Mouse (Mus musculus): ENCODE measurements around the gene Tdrd1.
"Not testable (repeated sequence)": the region's sequence is repeated elsewhere in the genome, so short reads cannot be mapped to it uniquely, and the experiment has no call there.

The Tdrd1 gene

GRCm38 (mm10) chr19:56826047-56826631, at the start of gene Tdrd1:
Gene Tdrd1 (plus strand): TSS chr19:56826209.
- DNase-seq (ENCODE audit: low spot score) = no peak

- peak; percentile 77 for DNase-seq (ENCODE audit: low spot score)
These were observed 49.2 kb upstream of the Tdrd1 start for GRCm38 (mm10) chr19:56776719-56777382.

GRCm38 (mm10) chr19:56778532-56778931, 47.5 kb upstream of the Tdrd1 start:
- DNase-seq (ENCODE audit: low spot score) = not testable (repeated sequence)

GRCm38 (mm10) chr19:56787911-56788310, 38.1 kb upstream of the Tdrd1 start:
- DNase-seq (ENCODE audit: low spot score) = no peak

- no peak for DNase-seq (ENCODE audit: low spot score)
These were observed 37.1 kb upstream of the Tdrd1 start for GRCm38 (mm10) chr19:56788952-56789351.

GRCm38 (mm10) chr19:56797376-56797775, 28.6 kb upstream of the Tdrd1 start:
- no peak for DNase-seq (ENCODE audit: low spot score)

- no peak for DNase-seq (ENCODE audit: low spot score)
These were observed 25.8 kb upstream of the Tdrd1 start for GRCm38 (mm10) chr19:56800226-56800625.

- DNase-seq (ENCODE audit: low spot score) = no peak
These were observed 24.9 kb upstream of the Tdrd1 start for GRCm38 (mm10) chr19:56800930-56801655.

- no peak for DNase-seq (ENCODE audit: low spot score)
These were observed 24.2 kb upstream of the Tdrd1 start for GRCm38 (mm10) chr19:56801656-56802351.

GRCm38 (mm10) chr19:56802352-56802746, 23.7 kb upstream of the Tdrd1 start:
- no peak for DNase-seq (ENCODE audit: low spot score)

- no peak for DNase-seq (ENCODE audit: low spot score)
These were observed 20.6 kb upstream of the Tdrd1 start for GRCm38 (mm10) chr19:56805366-56805765.

- no peak for DNase-seq (ENCODE audit: low spot score)
These were observed 18.9 kb upstream of the Tdrd1 start for GRCm38 (mm10) chr19:56807122-56807521.

- peak; percentile 71 for DNase-seq (ENCODE audit: low spot score)
These were observed 17.2 kb upstream of the Tdrd1 start for GRCm38 (mm10) chr19:56808771-56809170.

GRCm38 (mm10) chr19:56810641-56811146, 15.3 kb upstream of the Tdrd1 start:
- no peak for DNase-seq (ENCODE audit: low spot score)

GRCm38 (mm10) chr19:56811590-56811989, 14.4 kb upstream of the Tdrd1 start:
- DNase-seq (ENCODE audit: low spot score) = peak; percentile 78

- DNase-seq (ENCODE audit: low spot score) = no peak
These were observed 12.6 kb upstream of the Tdrd1 start for GRCm38 (mm10) chr19:56813360-56813759.

GRCm38 (mm10) chr19:56817851-56818526, 8.0 kb upstream of the Tdrd1 start:
- no peak for DNase-seq (ENCODE audit: low spot score)

- no peak for DNase-seq (ENCODE audit: low spot score)
These were observed 4.8 kb upstream of the Tdrd1 start for GRCm38 (mm10) chr19:56821040-56821797.

- peak; percentile 98 for DNase-seq (ENCODE audit: low spot score)
These were observed 4.1 kb upstream of the Tdrd1 start, which contains the start of gene Ccdc186 for GRCm38 (mm10) chr19:56821798-56822447. Gene Ccdc186 (minus strand): TSS chr19:56822190.

- no peak for DNase-seq (ENCODE audit: low spot score)
These were observed 3.6 kb upstream of the Tdrd1 start for GRCm38 (mm10) chr19:56822448-56822836.
